Mouse (Mus musculus) forebrain, postnatal 0 days (tissue): ENCODE results near the gene Myo16. TPM values are rescaled to one million over a fixed set of nuclear protein-coding genes. Genes with fewer than 3 reads are reported as not detected.
A peak's percentile ranks its signal among the peaks of the same experiment; 100 is the strongest.

Experiments used
- ATAC-seq: fragments of 200-750 bp; cut with Nextera tagmentation; 2 replicates; pipeline ENCODE4 v1.8.0; 2017; ENCODE audit warnings: mild to moderate bottlenecking, moderate library complexity
- DNase-seq: peaks from one replicate; pipeline ENCODE4 v3.0.0-alpha.2; 2015
- H3K27ac ChIP-seq: fragments of 300-500 bp; sonication (generic); 2 replicates; pipeline ENCODE4 v1.5.1; 2014; ENCODE audit warnings: low read depth, mild to moderate bottlenecking, antibody characterized with exemption, low read length, moderate library complexity, mixed read lengths
- H3K27me3 ChIP-seq: fragments of 300-500 bp; sonication (generic); 2 replicates; pipeline ENCODE4 v1.6.1; 2014; ENCODE audit warnings: mild to moderate bottlenecking, low read length, mixed read lengths; ENCODE audit not compliant: insufficient read depth
- H3K36me3 ChIP-seq: fragments of 300-500 bp; sonication (generic); 2 replicates; pipeline ENCODE4 v1.6.1; 2014; ENCODE audit warnings: mild to moderate bottlenecking, moderate library complexity; ENCODE audit not compliant: insufficient read depth
- H3K4me1 ChIP-seq: fragments of 300-500 bp; sonication (generic); 2 replicates; pipeline ENCODE4 v1.6.1; 2014; ENCODE audit warnings: antibody characterized with exemption; ENCODE audit not compliant: insufficient read depth
- H3K4me2 ChIP-seq: fragments of 300-500 bp; sonication (generic); 2 replicates; pipeline ENCODE4 v1.6.1; 2014; ENCODE audit warnings: low read depth, mild to moderate bottlenecking, moderate library complexity
- H3K4me3 ChIP-seq: fragments of 300-500 bp; sonication (generic); 2 replicates; pipeline ENCODE4 v1.5.1; 2014; ENCODE audit warnings: low read depth, low read length, mixed read lengths
- H3K9ac ChIP-seq: fragments of 300-500 bp; sonication (generic); 2 replicates; pipeline ENCODE4 v1.6.1; 2014; ENCODE audit warnings: mild to moderate bottlenecking
- H3K9me3 ChIP-seq: fragments of 300-500 bp; sonication (generic); 2 replicates; pipeline ENCODE4 v1.6.1; 2016; ENCODE audit warnings: low read length
- CTCF ChIP-seq: sonication (generic); IDR thresholded peaks from 2 replicates; pipeline ENCODE4 v1.5.1; 2016; ENCODE audit warnings: antibody characterized with exemption, control low read depth, low read depth
- WGBS: fragments of 180-500 bp; shearing (Covaris S2); extraction: QIAGEN DNeasy Blood & Tissue Kit; methylation state at CpG from one replicate; pipeline ENCODE4 v1.1.7; 2014; 5-methylcytosine and 5-hydroxymethylcytosine counted together
- polyA plus RNA-seq: library from polyadenylated mRNA; unstranded; fragments of >200 nt; fragmentation: Nextera tagmentation; extraction: Ambion mirVana; gene quantifications from 2 replicates; pipeline ENCODE4 v1.2.1, GENCODE M21; 2015
- total RNA-seq: library from RNA; depleted of rRNA; stranded (reverse); fragments of >200 nt; gene quantifications from 2 replicates; pipeline ENCODE4 v1.2.3, GENCODE M21; 2014

The Myo16 gene
- total and polyA plus RNA-seq, 2 experiments from 2014 or later, result 5.5 to 58.6 TPM

- no peak overlapping the region for H3K4me3 ChIP-seq
- H3K9me3 ChIP-seq, result no peaks in the 10 kb centered on the region
- no peak overlapping the region for H3K27ac ChIP-seq
- H3K9ac ChIP-seq, result no peak overlapping the region
- no peak for ATAC-seq
- H3K4me1 ChIP-seq, result no peaks in the 10 kb centered on the region
- H3K27me3 ChIP-seq, result no peaks in the 10 kb centered on the region
- no peaks in the 10 kb centered on the region for H3K36me3 ChIP-seq
- WGBS, result 51% methylated on average over 12 of the region's 12 CpGs
- no peak for TF ChIP-seq CTCF
- H3K4me2 ChIP-seq, result no peak overlapping the region
- DNase-seq, result no peak
These were observed 479.8 kb downstream of the Myo16 start for GRCm38 (mm10) chr8:10633360-10634140.

- Histone ChIP-seq H3K27ac (no peak overlapping the region), H3K36me3 (no peaks in the 10 kb centered on the region), H3K9me3 (no peaks in the 10 kb centered on the region), H3K4me3 (no peak overlapping the region), H3K4me2 (no peak overlapping the region), H3K4me1 (no peaks in the 10 kb centered on the region), H3K27me3 (no peaks in the 10 kb centered on the region), H3K9ac (no peak overlapping the region)
- TF ChIP-seq CTCF, result no peak
- WGBS, result 72% methylated on average over 13 of the region's 13 CpGs
- no peak for DNase-seq
- no peak for ATAC-seq
These were observed 480.7 kb downstream of the Myo16 start for GRCm38 (mm10) chr8:10634421-10634820.

GRCm38 (mm10) chr8:10638871-10639270 is 485.2 kb downstream of the Myo16 start:
- DNase-seq, result no peak
- no peak for ATAC-seq
- WGBS, result 89% methylated on average over 8 of the region's 8 CpGs
- Histone ChIP-seq H3K4me2 (no peak overlapping the region), H3K27me3 (no peaks in the 10 kb centered on the region), H3K4me3 (no peak overlapping the region), H3K9ac (no peak overlapping the region), H3K4me1 (no peaks in the 10 kb centered on the region), H3K36me3 (no peaks in the 10 kb centered on the region), H3K27ac (no peak overlapping the region), H3K9me3 (no peaks in the 10 kb centered on the region)
- TF ChIP-seq CTCF, result no peak

- 69% methylated on average over 9 of the region's 9 CpGs for WGBS
- TF ChIP-seq CTCF, result no peak
- Histone ChIP-seq H3K27ac (no peak overlapping the region), H3K9me3 (no peaks in the 10 kb centered on the region), H3K27me3 (no peaks in the 10 kb centered on the region), H3K4me1 (0 out of 2 replicates have a peak, but pooled peaks cover 7% of the 10 kb centered on the region), H3K4me3 (no peak overlapping the region), H3K9ac (no peak overlapping the region), H3K4me2 (no peak overlapping the region), H3K36me3 (no peaks in the 10 kb centered on the region)
- ATAC-seq, result no peak
- peak; percentile 23 for DNase-seq
These were observed 486.6 kb downstream of the Myo16 start for GRCm38 (mm10) chr8:10640176-10640810.

GRCm38 (mm10) chr8:10640859-10641258 is 487.1 kb downstream of the Myo16 start:
- no peak overlapping the region for H3K4me3 ChIP-seq
- 86% methylated on average over 7 of the region's 7 CpGs for WGBS
- H3K4me1 ChIP-seq, result 0 out of 2 replicates have a peak, but pooled peaks cover 7% of the 10 kb centered on the region
- no peaks in the 10 kb centered on the region for H3K9me3 ChIP-seq
- no peaks in the 10 kb centered on the region for H3K36me3 ChIP-seq
- TF ChIP-seq CTCF, result no peak
- H3K4me2 ChIP-seq, result no peak overlapping the region
- ATAC-seq, result no peak
- H3K9ac ChIP-seq, result no peak overlapping the region
- no peaks in the 10 kb centered on the region for H3K27me3 ChIP-seq
- H3K27ac ChIP-seq, result no peak overlapping the region
- DNase-seq, result no peak

- ATAC-seq (no peak), DNase-seq (no peak)
- no peak overlapping the region for H3K4me3 ChIP-seq
- no peak overlapping the region for H3K9ac ChIP-seq
- no peaks in the 10 kb centered on the region for H3K36me3 ChIP-seq
- no peak for TF ChIP-seq CTCF
- no peak overlapping the region for H3K4me2 ChIP-seq
- no peaks in the 10 kb centered on the region for H3K9me3 ChIP-seq
- no peak overlapping the region for H3K27ac ChIP-seq
- H3K4me1 ChIP-seq, result 0 out of 2 replicates have a peak, but pooled peaks cover 7% of the 10 kb centered on the region
- H3K27me3 ChIP-seq, result no peaks in the 10 kb centered on the region
These were observed 487.6 kb downstream of the Myo16 start for GRCm38 (mm10) chr8:10641343-10641742.

GRCm38 (mm10) chr8:10643244-10643643 is 489.5 kb downstream of the Myo16 start:
- ATAC-seq (no peak), DNase-seq (no peak)
- Histone ChIP-seq H3K4me1 (0 out of 2 replicates have a peak, but pooled peaks cover 12% of the 10 kb centered on the region), H3K27me3 (no peaks in the 10 kb centered on the region), H3K9ac (no peak overlapping the region), H3K36me3 (no peaks in the 10 kb centered on the region), H3K4me3 (no peak overlapping the region), H3K9me3 (no peaks in the 10 kb centered on the region), H3K4me2 (no peak overlapping the region), H3K27ac (no peak overlapping the region)
- TF ChIP-seq CTCF, result no peak
- 89% methylated on average over 4 of the region's 4 CpGs for WGBS
